Mouse (Mus musculus): Measurements from ENCODE around the gene Tex38.

Gene Tex38

DNA sequence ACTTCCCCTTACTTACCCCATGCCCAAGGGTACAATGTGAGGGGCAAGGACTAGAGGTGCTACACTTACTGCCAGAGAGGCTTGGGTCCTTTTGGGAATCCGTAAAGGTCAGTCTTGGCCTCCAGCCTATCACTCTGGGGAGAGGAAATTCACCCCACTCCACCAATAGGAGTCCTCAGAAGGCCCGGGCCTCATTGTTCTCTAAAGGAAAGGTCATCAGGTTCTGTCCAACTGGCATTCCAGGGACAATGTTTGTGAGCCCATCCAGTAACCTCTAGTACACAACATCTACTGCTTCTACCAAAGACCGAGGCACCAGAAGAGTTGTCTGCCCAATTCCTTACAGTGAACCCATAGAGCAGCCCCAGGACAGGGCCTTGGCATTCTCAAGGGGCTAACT lies at the start of gene Tex38:
TSS of gene Tex38 (minus strand) at position 101 of the 400 bp plus-strand sequence.
- no peak for DNase-seq

DNA sequence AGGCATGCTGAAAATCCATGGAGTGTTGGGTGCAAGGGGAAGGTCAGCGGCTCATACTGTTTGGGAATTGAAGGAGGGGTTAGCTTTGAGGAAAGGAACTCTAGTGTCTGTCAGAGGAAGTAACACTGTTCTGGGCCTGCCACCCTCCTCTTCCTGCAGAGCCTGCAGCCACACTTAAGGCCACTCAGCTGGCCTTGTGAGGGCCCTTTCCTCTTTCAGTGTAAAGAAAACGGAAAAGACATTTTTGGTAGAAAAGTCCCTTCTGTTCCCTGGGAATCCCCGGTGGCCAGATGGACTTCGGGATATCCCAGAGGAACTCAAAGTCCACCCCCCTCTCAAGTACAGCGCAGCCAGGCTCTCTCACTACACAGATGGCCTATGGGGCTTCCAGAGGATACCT lies 49.7 kb upstream of the Tex38 start:
- no peak for DNase-seq

DNA sequence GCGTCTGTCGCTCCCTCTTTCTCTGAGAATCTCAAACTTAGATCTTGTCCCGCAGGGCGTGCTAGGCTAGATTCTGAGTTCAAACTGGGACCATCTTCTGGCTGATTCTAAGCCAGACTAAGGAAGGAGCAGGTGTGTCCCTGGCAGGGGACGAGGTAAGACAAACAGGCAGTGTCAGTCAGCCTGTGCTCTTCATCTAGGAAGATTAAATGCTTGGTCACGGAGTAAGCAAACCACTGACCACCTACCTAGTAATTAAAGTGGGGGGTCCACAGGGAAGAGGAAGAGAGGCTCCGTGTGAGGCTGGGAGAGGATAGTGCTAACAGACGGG lies 47.7 kb upstream of the Tex38 start:
- DNase-seq, result no peak

DNA sequence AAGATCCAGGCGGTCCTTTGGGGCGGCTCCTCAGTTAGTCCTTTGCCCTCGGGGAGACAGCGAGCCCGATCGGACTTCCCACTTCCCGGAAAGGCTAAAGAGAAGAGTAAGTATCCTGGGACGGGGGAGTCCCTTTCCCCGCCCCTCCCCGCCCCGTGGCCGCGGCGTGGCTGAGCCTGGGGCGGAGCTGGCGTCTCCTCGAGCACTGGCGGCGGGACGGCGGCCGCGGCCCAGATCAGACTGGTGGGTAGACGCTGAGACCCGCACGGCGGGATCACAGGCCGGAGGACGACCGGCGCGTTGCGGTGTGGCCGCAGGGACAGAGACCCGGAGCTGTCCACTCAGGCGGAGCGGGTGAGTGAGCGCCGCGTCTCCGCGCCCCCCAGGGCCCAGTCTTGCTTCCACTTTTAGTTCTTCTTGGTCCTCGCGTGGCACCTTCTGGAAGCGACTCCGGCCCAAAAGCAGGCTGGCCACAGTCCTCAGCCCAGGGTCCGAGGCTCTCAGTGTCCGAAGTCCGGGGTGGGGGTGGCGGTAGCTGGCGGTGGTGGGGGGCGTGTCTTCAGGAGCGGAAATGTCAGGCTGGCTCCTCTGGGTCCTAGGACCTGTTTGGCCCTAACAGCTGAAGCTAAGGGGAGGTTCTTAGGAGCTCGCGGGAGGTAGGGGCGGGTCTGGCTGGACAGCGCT lies 47.2 kb upstream of the Tex38 start, which contains the start of gene Mob3c:
TSS of gene Mob3c (plus strand) at position 205 of the 684 bp plus-strand sequence.
- peak; percentile 88 for DNase-seq

DNA sequence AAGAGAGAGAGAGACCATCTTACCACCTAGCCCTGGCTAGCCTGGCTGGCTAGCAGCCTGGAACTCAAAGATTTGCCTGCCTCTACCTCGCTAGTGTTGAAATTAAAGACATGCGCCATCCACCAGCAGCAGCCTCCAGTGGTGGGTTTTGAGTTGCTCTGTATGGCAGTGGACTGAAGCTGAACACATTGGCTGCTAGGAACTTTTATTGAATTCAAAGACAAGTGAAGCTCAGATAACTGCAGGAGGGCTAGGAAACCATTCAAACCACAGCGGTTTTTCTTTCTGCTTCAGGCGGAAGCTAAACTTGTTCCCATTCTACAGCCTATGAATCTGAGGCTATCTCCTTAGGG lies 46.7 kb upstream of the Tex38 start:
- DNase-seq, result no peak

DNA sequence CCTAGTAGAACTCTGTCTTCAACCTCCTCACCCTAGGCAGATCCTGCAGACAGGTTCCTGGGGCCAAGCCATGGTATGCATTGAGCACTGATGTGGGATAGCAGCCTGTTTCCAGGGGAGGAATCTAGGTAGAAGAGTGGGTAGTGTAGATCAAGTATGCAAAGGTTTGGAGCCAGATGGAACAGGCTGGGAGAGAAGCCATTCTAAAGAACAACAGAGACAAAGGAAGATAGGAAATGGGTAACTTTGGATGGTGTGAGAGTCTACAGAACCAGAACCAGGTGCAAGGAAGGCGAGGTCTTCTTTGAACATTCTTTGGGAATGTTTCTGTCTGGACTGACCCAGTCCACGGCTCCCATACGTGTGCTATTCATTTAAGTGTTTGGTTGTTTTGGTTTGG lies 46.2 kb upstream of the Tex38 start:
- no peak for DNase-seq

DNA sequence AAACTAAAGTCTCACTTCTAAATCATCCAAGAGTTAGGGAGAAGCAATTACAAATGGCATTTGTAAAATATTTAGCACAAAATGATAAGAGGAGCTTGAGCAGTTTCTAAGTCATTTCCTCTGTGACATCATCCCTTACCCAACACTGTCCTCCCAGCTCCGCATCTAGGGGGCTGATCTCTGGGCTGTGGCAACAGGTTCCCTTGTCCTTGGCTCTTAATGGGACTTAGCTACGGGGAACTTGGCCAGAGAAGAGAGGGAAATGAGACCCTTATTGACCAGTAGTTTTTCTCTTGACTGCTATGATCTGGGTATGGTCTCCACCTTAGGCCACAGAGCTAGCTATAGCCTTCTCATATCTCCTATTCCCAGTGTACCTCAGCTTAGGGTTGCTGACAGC lies 44.5 kb upstream of the Tex38 start:
- DNase-seq, result no peak

DNA sequence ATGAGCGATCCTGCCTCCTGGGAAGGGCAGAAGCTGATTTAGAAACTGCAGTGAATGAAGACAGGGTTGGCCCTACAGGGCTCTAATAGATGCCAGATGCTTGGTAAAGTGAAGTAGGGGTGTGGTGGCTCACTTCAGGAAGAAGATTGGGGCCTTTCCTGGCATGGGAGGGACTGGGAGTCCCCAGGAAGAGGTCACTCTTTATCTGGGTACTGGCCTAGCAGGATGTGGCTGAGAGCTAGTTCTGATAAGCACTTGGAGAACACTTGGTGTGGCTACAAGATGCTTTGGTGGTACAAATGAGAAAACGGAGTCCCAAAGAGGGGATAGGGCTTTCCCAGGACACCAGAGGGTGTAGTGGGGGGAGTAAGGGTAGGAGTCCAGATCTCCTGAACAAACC lies 43.4 kb upstream of the Tex38 start:
- DNase-seq, result no peak

DNA sequence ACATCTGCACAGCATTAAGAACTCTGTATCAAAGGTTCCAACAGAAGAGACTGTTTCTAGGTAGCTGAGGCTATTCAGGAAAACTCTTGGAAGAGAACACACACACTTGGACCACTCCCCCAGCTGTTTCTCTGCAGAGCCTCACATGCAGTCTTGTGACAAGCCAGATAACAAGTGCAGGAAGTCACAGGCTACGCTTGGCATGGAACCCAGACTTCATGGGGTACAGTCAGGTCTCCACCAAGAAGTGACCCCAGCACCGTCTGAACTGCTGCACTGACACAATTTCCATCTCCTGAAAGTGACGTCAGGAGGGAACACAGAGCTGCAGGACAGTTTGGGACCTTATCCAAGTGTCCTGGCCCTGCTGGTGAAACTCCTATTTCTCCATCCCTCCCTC lies 41.1 kb upstream of the Tex38 start:
- no peak for DNase-seq

DNA sequence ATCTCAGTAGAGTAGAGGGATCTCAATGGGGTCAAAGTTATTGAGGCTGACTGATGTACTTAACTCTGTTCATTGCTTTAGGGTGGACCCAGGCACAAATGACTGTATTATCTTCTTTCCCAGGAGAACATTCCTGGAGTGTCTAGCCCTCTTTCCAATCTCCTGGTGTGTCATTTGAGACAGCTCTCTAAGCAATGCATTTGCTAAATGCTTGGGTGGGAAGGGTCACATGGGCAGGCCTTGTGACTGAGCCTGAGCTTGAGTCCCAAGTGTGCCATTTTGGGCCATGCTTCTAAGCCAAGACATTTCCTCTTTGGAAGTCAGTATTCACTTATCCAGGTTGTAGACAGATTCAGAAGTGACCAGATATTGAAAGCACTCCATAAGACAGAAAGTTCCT lies 40.6 kb upstream of the Tex38 start:
- no peak for DNase-seq

DNA sequence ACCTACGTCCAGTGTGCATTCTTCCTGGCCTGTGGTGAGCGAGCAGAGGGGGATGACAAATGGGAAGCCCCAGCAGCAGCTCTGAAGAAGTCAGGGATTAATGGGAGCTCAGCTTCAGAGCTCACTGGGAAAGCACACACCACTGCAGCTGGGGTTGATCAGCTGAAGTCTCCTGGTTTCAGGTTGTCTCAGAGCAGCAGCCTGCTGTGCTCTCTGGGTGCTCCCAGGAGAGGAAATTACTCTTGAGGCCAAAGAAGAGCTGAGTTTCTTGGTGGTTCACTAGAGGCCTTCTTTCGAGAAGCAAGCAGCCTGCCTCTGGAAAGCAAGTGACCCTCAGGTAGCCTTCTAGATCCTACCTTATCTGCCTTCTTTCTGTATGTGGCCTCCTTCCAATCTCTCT lies 40.1 kb upstream of the Tex38 start:
- no peak for DNase-seq

DNA sequence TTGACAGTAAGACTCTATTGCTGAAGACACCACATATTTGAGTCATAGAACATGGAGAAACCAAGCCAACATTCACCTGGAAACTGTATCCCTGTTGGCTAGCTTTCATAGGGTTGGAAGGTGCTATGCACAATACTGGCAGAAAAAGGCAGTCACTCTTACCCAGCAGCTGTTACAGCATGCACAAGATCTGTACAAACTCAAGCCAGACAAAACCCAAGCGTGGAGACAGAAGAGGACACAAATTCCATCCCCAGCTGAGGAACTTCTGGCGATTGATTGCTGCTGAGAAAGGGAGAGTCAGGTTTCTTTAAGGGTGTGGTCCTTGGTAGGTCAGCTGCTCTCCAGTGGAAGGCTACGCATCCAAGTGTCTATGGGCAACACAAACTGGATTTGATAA lies 39.4 kb upstream of the Tex38 start:
- no peak for DNase-seq

DNA sequence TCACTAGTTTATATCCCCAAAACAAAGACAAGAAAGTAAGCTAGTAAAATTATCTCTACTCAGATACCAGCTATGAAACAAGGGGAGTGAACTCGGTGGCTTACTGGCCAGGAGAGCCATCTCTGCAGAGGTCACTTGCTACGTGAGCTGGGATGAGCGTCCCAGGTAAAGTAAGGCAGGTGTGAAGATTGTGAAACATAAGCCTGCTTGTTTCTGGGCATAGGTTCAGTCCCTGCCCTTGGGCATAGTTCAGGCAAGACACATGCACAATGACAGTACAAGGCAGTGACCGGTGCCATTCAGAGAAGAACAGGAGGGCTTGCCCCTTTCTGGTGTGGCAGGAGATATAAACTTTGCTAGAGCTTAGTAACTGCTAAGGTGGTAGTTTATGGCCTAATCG lies 34.8 kb upstream of the Tex38 start:
- no peak for DNase-seq

DNA sequence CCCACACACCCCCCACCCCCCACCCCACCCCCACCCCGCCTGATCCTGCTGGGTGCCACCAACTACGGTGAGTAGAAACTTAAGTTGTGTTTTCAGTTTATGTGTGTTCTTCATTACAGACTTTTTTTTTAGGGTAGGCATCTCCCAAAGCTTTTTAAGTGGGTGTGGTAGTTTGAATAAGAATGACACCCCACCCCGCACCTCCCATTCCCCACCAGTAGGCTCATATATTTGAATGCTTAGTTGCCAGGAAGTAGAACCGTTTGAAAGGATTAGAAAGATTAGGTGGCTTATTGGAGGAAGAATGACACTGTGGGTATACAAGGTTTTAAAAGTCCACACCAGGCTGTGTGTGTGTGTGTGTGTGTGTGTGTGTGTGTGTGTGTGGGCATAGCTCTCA lies 31.5 kb upstream of the Tex38 start:
- DNase-seq, result no peak

DNA sequence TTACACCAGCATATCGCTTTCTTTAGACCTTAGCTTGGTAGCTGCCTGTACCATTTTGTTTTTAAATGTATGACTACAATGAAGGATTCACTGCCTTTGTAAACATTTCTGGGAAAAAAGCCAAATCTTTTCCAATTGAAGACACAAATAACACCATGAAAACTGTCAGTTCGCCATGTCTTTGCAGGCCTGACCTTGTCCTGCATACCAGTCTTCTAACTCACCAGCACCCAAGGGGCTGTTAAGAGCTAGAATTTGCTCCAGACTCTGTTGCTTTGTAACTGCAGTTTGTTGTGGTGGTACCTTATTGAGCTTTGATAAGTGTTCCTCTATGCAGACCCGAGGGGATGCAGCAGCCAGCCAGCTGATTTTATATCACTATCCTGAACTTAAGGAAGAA lies 19.2 kb upstream of the Tex38 start:
- no peak for DNase-seq

DNA sequence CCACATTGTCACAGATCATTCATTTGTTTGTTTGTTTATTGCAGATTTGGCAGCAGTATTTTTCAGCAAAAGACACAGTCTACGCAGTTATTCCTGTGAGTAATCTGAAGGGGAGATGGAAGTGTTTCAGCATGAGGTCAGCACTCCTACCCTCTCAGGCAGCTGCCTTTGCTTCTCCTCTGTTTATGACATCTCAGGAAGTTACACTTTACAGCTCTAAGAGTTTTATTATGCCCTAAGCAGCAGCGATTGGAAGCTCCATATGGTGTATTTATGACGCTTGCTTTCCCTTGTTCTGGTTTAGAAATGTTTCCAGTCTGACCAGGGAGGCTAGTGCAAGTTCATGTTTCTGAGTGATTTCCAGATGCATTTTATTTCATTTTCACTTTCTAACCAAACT lies 14.5 kb upstream of the Tex38 start:
- no peak for DNase-seq

DNA sequence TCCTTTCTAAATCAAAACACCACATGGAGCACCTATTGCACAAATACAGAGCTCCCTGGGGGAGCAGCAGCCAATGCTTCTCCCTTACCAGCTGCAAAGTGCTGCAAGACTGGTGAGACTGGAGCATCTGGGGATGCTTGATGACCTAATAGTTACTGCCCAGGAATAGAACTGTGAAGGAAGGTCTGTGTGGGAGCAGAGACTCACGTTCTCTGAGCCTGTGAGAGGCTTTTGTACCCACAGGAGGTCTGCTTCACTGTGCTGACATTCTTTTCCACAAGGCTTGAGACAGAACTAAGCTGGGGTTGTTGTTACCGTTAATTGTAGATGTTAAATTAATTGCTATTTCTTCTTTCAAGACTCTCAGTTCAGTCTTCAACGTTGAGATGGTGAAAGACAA lies 10.0 kb upstream of the Tex38 start:
- DNase-seq, result no peak

DNA sequence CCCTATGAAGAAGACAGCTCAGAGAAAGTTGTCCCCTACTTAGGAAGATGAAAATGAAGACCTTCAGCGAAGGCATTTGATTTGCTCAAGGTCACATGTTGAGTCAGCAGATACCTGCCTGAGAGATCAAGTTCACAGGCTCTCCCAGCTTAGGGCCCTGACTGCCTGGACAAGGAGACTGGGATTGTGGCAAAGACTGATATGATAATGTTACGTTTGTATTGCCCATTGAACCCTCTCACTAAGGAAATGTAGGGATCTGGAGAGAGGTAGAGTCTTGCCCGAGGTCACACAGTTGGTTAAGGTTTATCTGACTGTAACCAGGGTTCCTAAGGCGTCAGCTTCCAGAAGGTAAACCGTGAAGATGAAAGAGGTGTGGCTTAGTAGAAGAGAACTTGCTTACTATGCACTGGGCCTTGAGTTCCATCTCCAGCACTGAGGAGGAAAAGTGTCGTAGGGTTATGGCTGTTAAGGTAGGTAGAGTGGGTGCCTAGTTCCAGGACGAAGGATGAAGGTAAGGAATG lies 4.8 kb upstream of the Tex38 start:
- no peak for DNase-seq

DNA sequence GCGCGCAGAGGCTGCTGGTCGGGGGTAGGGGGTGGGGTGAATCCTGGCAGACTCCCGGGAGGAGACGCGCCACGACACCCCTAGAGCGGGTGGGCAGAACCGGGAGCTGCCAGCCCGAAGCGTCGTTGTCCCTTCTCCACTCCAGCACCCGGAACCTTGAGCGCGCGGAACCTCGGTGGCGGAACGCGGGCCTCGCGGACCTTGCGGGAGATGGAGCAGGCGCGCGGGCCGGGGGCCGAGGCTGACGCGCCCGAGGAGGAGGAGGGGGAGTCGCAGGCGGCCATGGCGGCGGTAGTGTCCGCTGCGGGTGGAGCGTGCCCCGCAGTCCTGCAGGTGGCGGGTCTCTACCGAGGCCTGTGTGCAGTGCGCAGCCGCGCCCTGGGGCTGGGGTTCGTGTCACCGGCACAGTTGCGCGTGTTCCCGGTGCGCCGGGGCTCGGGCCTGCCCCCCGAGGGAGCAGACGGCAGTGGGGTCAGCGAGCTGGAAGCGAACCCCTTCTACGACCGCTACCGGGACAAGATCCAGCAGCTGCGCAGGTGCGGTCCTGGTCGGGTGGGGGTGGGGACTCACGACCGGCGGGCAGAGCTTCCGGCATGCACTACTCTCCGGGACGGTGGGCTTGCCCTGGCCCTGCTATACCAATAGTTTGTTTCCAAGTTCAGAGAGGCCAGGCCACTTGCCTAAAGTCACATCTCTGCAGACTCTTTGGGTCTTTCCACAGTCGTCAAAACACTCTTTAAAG lies 4.1 kb upstream of the Tex38 start, which contains the start of gene Atpaf1:
TSS of gene Atpaf1 (plus strand) at position 44 of the 742 bp plus-strand sequence.
- DNase-seq, result peak; percentile 80

DNA sequence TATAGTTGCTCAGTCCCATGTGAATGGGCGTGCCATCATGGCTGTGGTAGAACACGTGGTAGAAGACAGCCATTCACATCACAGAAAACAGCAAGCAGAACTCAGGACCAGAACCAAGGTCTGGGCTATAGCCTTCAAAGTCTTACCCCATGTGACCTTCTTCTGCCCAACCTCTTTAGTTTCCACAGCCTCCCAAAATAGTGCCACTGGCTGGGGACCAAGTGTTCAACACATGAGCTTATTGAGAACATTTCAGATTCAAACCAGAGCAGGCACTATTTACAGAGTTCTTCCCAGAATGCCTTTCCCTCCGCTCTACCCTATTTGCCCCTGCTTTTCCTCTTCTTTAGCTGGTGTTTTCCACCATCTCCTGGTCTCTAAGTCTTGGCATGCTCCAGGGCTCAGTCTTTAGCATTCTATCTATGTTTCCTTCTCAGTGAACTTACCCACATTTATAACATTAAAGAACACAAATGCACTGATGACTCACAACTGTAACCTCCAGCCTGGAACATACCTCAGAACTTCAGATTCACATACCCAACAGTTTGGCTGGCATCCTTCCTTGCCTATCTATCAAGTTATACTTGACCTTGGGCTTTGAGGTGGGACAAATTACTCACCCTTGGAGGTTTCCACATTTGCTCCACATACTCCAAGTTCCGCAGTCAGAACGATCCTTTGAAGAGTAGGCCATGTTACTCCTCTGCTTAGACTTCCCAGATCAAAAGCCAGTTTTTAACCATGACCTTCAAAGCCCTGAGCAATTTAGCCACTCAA lies 1.4 kb upstream of the Tex38 start:
- DNase-seq, result no peak

DNA sequence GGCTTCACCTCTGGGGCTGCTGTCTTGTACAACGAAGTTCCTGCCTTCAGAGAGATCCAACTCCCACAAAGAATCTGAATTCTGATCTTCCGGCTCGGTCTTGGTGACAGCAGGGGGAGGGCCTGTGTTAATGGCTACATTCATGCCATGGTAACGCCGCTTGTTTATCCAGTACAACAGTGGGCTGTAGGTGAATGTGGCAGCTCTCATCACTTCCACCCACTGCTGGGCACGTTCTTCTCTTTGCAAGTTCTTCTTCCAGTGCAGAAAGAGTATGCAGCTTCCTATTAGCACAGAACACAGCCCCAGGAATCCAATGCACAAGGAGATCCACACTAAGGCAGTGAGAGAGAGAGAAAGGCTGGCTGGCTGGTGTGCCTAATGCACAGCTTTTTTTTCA lies 549 bp downstream of the Tex38 start:
- DNase-seq, result no peak

DNA sequence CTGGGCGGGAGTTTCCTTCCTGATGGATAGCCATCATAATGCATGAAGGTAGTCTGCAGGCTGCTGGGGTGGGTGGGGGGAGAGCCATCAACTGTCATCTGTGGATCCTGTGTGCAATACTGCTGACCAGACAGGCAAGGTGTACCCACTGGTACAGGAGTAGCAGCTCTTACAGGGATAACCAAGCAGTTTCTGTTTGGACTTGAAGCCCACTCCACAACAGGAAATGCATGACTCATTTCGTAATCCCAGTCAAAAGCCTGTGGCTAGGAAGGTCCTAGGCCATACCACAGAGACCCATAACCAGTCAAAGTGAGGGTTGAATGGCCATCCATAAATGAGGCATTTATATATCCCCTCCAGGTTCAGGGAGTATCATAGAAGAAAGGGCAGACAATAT lies 3.2 kb downstream of the Tex38 start:
- no peak for DNase-seq

DNA sequence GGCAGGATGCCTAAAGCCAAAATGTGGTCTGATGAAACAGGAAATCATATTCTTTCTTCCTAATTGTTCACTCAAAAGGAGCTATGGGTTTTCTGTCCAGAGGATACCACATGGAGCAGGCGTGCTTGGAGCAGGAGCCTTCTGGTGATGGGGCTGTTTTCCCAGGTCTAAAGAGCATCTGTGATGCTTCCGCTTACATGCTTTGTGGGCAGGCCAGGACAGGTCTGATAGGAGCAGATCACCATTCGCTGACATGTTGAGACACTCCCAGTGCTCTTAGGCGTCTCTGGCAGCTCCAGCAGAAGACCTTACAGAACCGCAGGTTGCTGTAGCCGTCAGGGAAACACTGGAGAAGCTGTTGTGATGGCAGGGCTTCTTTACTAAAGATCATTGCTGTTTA lies 5.8 kb downstream of the Tex38 start:
- DNase-seq, result no peak

All from kidney, adult 18-20 months (tissue).